Mouse (Mus musculus): ENCODE measurements around the gene Cnn3.

Gene Cnn3

DNA sequence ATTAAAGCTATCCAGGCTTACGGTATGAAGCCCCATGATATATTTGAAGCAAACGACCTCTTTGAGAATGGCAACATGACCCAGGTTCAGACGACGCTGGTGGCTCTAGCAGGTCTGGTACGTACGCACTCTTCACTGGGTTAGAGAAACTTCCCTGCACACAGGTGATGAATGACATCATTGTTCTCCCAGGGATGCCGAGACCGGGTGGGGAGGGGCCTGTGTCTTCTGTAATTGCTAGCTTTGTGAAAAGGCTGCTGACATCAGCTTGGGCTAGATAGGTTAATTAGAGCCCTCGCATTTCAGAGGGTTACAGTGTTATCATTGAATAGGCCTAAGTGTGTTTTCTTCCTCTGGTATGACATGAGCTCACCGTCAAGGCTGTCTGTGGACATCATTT, 25.1 kb downstream of the Cnn3 start:
- DNase-seq (ENCODE audit: low spot score), result no peak

- no peak for DNase-seq (ENCODE audit: low spot score)
Observed at GRCm38 (mm10) chr3:121458545-121459492, 32.5 kb downstream of the Cnn3 start.

DNA sequence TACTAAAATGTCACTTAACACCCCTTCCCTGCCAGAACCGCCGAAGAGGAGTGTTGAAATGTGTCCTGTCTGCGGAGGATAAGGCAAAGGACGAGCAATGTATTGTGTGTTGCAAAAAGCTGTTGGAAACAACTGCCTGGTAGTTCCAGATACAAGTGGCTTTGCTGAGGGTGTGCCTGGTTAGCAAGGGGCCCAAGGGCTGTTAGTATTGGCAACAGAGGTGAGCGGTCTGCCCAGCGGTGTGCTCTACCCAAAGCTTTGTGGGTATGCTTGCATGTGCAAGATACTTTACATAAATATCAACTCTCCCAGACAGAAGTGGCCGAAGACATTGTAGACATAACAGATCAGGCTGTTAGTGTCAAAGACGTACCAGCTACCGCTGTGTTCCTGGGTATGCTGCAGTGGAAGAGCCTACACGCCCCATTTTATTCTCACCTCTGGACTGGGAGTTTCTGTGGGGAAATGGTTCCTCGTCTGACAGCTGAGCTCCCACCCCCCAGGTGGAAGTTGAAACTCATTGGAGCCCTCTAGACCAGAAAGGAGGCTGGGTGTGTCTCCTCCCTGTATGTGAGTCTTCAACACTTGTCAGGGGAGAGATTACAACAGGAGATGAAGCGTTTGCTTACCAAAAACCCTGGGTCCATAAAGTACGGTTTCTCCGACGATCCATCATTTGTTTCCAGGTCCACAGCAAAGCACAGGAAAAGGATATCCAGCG, 34.3 kb downstream of the Cnn3 start:
- DNase-seq (ENCODE audit: low spot score), result no peak

- DNase-seq (ENCODE audit: low spot score), result no peak
Observed at GRCm38 (mm10) chr3:121461477-121461876, 35.2 kb downstream of the Cnn3 start.

DNA sequence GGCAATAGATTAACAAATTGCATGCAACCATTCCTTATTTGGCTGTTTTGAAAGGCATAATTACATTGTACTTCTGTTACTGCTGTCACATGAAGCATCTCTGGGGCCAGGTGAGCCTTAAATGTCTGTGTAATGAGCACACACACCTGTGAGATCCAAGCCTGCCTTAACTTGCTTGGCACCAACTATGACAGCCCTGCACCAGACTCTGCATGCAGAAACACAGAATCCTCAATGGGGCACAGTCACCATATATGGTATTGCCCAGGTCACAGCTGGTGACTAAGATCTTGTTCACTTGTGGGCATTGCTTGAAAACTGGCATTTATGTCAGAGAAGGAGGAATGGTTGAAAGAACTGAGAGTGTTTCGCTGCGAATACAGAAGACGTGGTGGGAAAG, 36.5 kb downstream of the Cnn3 start:
- no peak for DNase-seq (ENCODE audit: low spot score)

GRCm38 (mm10) chr3:121464733-121465305, 38.5 kb downstream of the Cnn3 start:
- no peak for DNase-seq (ENCODE audit: low spot score)

GRCm38 (mm10) chr3:121465795-121466194, 39.5 kb downstream of the Cnn3 start:
- DNase-seq (ENCODE audit: low spot score), result peak; percentile 41

GRCm38 (mm10) chr3:121467094-121467552, 40.8 kb downstream of the Cnn3 start:
- DNase-seq (ENCODE audit: low spot score), result no peak

- DNase-seq (ENCODE audit: low spot score), result no peak
Observed at GRCm38 (mm10) chr3:121468136-121468535, 41.8 kb downstream of the Cnn3 start.

- peak; percentile 55 for DNase-seq (ENCODE audit: low spot score)
Observed at GRCm38 (mm10) chr3:121469185-121469975, 43.1 kb downstream of the Cnn3 start.

- DNase-seq (ENCODE audit: low spot score), result no peak
Observed at GRCm38 (mm10) chr3:121471703-121472102, 45.4 kb downstream of the Cnn3 start.

GRCm38 (mm10) chr3:121474738-121475137, 48.4 kb downstream of the Cnn3 start:
- DNase-seq (ENCODE audit: low spot score), result no peak

DNA sequence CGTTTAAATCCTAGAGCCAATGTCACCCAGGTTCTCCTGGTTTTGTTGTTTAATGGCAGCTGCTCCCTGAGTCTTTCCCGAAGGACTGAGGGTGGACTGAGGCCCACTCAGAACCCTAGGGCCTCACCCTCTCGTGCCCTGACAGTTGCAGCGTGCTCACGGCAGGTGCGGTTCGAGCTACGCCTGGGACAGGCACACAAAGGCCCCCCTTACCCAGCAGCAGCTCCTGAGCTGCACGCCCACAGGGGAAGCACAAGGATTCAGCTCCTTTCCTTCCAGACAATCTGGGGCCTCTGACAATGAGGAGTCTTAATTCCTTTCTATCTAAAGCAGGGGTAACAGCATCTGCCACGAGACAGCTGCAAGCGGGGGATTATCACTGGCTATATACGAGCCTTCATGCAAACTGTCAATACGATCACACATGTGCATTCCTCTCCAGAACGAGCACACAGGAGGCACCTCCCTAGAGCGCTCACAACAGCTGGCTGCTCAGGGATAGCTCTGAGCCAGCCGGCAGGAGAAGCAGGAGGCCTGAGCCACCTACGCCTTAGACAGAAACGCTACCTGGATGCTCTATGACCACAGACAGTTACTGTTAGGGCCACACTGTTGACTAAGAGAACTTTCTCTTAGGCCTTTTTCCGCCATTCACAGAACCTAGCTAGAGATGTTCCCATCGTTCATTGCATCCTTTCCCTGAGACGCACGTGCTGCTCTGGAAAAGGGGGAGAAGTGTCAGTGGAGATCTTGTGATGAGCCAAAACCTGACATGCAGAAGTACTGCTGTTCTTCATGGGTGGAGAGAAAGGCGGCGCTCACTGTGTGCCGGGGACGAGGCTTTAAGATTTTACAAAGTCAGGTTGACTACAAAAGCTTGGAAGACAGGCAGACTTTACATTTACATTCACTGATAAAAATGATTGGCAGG, 54.0 kb downstream of the Cnn3 start:
- DNase-seq (ENCODE audit: low spot score), result peak; percentile 54

- DNase-seq (ENCODE audit: low spot score), result no peak
Observed at GRCm38 (mm10) chr3:121480961-121481436, 54.7 kb downstream of the Cnn3 start.

GRCm38 (mm10) chr3:121481564-121481963, 55.3 kb downstream of the Cnn3 start:
- no peak for DNase-seq (ENCODE audit: low spot score)

GRCm38 (mm10) chr3:121483266-121484161, 57.2 kb downstream of the Cnn3 start:
- DNase-seq (ENCODE audit: low spot score), result no peak

- DNase-seq (ENCODE audit: low spot score), result no peak
Observed at GRCm38 (mm10) chr3:121485201-121485600, 58.9 kb downstream of the Cnn3 start.

GRCm38 (mm10) chr3:121489462-121490118, 63.3 kb downstream of the Cnn3 start:
- DNase-seq (ENCODE audit: low spot score), result no peak

- no peak for DNase-seq (ENCODE audit: low spot score)
Observed at GRCm38 (mm10) chr3:121490941-121491340, 64.6 kb downstream of the Cnn3 start.

Data from retina, embryonic 14.5 days (tissue).